Mouse (Mus musculus) heart, postnatal 0 days (tissue): Measurements from ENCODE around the gene Ptprn2. TPM values are rescaled to one million over a fixed set of nuclear protein-coding genes. Genes with fewer than 3 reads are reported as not detected.

ENCODE experiments used
- ATAC-seq: fragments of 200-750 bp; cut with Nextera tagmentation; 2 replicates; pipeline ENCODE4 v1.8.0; 2017; ENCODE audit warnings: low read depth, moderate number of reproducible peaks, moderate library complexity; ENCODE audit not compliant: insufficient read depth
- DNase-seq: peaks from one replicate; pipeline ENCODE4 v3.0.0-alpha.2; 2016; ENCODE audit warnings: low spot score
- H3K27ac ChIP-seq: fragments of 300-500 bp; sonication (generic); 2 replicates; pipeline ENCODE4 v1.5.1; 2014; ENCODE audit warnings: low read depth, mild to moderate bottlenecking
- H3K27me3 ChIP-seq: fragments of 300-500 bp; sonication (generic); 2 replicates; pipeline ENCODE4 v1.6.1; 2014; ENCODE audit warnings: low read length, mixed read lengths; ENCODE audit not compliant: control insufficient read depth, insufficient read depth
- H3K36me3 ChIP-seq: fragments of 300-500 bp; sonication (generic); replicated peaks from 2 replicates; pipeline ENCODE4 v1.6.1; 2014; ENCODE audit warnings: low read length, mixed read lengths; ENCODE audit not compliant: control insufficient read depth, insufficient read depth
- H3K4me1 ChIP-seq: fragments of 300-500 bp; sonication (generic); 2 replicates; pipeline ENCODE4 v1.6.1; 2014; ENCODE audit warnings: antibody characterized with exemption; ENCODE audit not compliant: control insufficient read depth, insufficient read depth
- H3K4me2 ChIP-seq: fragments of 300-500 bp; sonication (generic); 2 replicates; pipeline ENCODE4 v1.6.1; 2014; ENCODE audit warnings: low read depth, mild to moderate bottlenecking, low read length, moderate library complexity
- H3K4me3 ChIP-seq: fragments of 300-500 bp; sonication (generic); 2 replicates; pipeline ENCODE4 v1.5.1; 2014; ENCODE audit warnings: low read depth, low read length
- H3K9ac ChIP-seq: fragments of 300-500 bp; sonication (generic); replicated peaks from 2 replicates; pipeline ENCODE4 v1.6.1; 2014; ENCODE audit warnings: low read depth, low read length, mixed read lengths
- H3K9me3 ChIP-seq: fragments of 300-500 bp; sonication (generic); replicated peaks from 2 replicates; pipeline ENCODE4 v1.6.1; 2016; ENCODE audit warnings: low read length; ENCODE audit not compliant: control insufficient read depth
- CTCF ChIP-seq: IDR thresholded peaks from 2 replicates; pipeline ENCODE4 v1.5.1; 2016; ENCODE audit warnings: antibody characterized with exemption, control low read depth, low read depth
- EP300 ChIP-seq: IDR thresholded peaks from 2 replicates; pipeline ENCODE4 v1.6.1; 2016; ENCODE audit warnings: antibody characterized with exemption, low read depth
- WGBS: fragments of 180-500 bp; shearing (Covaris S2); extraction: QIAGEN DNeasy Blood & Tissue Kit; methylation state at CpG from one replicate; pipeline ENCODE4 v1.1.7; 2014; 5-methylcytosine and 5-hydroxymethylcytosine counted together
- polyA plus RNA-seq: library from polyadenylated mRNA; unstranded; fragments of >200 nt; fragmentation: Nextera tagmentation; extraction: Ambion mirVana; gene quantifications from 2 replicates; pipeline ENCODE4 v1.2.1, GENCODE M21; 2015
- total RNA-seq: library from RNA; depleted of rRNA; stranded (reverse); fragments of >200 nt; gene quantifications from 2 replicates; pipeline ENCODE4 v1.2.3, GENCODE M21; 2014; ENCODE audit warnings: low replicate concordance

The Ptprn2 gene
- total and polyA plus RNA-seq, 2 experiments from 2014 or later: not detected

GRCm38 (mm10) chr12:117262003-117262402, 776.5 kb downstream of the Ptprn2 start:
- H3K9me3 ChIP-seq: no peaks in the 10 kb centered on the region
- H3K9ac ChIP-seq: no peak overlapping the region
- DNase-seq (no peak), ATAC-seq (no peak)
- no peaks in the 10 kb centered on the region for H3K36me3 ChIP-seq
- no peak overlapping the region for H3K4me3 ChIP-seq
- no peak overlapping the region for H3K27ac ChIP-seq
- 0 out of 2 replicates have a peak, but pooled peaks cover 6% of the 10 kb centered on the region for H3K27me3 ChIP-seq
- no peak for TF ChIP-seq CTCF
- TF ChIP-seq EP300: no peak
- WGBS: 77% methylated on average over 2 of the region's 2 CpGs
- no peak overlapping the region for H3K4me2 ChIP-seq
- peaks cover 5% of the 10 kb centered on the region; the same call in 1 of the 2 replicates for H3K4me1 ChIP-seq

- Histone ChIP-seq H3K9me3 (no peaks in the 10 kb centered on the region), H3K4me3 (no peak overlapping the region), H3K4me1 (peaks cover 5% of the 10 kb centered on the region; the same call in 1 of the 2 replicates), H3K36me3 (no peaks in the 10 kb centered on the region), H3K4me2 (no peak overlapping the region), H3K27me3 (0 out of 2 replicates have a peak, but pooled peaks cover 6% of the 10 kb centered on the region), H3K27ac (no peak overlapping the region), H3K9ac (no peak overlapping the region)
- ATAC-seq (no peak), DNase-seq (no peak)
- TF ChIP-seq CTCF (no peak), EP300 (no peak)
- 83% methylated on average over 2 of the region's 2 CpGs for WGBS
These were observed 777.6 kb downstream of the Ptprn2 start for GRCm38 (mm10) chr12:117263081-117263480.

- H3K27ac ChIP-seq: no peak overlapping the region
- ATAC-seq: no peak
- peaks cover 5% of the 10 kb centered on the region; the same call in 1 of the 2 replicates for H3K4me1 ChIP-seq
- 87% methylated on average over 1 of the region's 1 CpGs for WGBS
- no peaks in the 10 kb centered on the region for H3K9me3 ChIP-seq
- H3K9ac ChIP-seq: no peak overlapping the region
- no peak for DNase-seq
- no peak overlapping the region for H3K4me3 ChIP-seq
- no peaks in the 10 kb centered on the region for H3K36me3 ChIP-seq
- TF ChIP-seq CTCF (no peak), EP300 (no peak)
- H3K27me3 ChIP-seq: 0 out of 2 replicates have a peak, but pooled peaks cover 6% of the 10 kb centered on the region
- no peak overlapping the region for H3K4me2 ChIP-seq
These were observed 779.7 kb downstream of the Ptprn2 start for GRCm38 (mm10) chr12:117265211-117265610.

GRCm38 (mm10) chr12:117268543-117269172, 783.1 kb downstream of the Ptprn2 start:
- Histone ChIP-seq H3K4me2 (no peak overlapping the region), H3K9ac (no peak overlapping the region), H3K27me3 (no peaks in the 10 kb centered on the region), H3K9me3 (no peaks in the 10 kb centered on the region), H3K27ac (no peak overlapping the region), H3K4me1 (peaks cover 5% of the 10 kb centered on the region; the same call in 1 of the 2 replicates), H3K4me3 (no peak overlapping the region), H3K36me3 (no peaks in the 10 kb centered on the region)
- WGBS: 78% methylated on average over 7 of the region's 7 CpGs
- no peak for ATAC-seq
- no peak for TF ChIP-seq CTCF
- no peak for TF ChIP-seq EP300
- DNase-seq: no peak

- H3K27ac ChIP-seq: no peak overlapping the region
- ATAC-seq (no peak), DNase-seq (no peak)
- H3K27me3 ChIP-seq: no peaks in the 10 kb centered on the region
- H3K36me3 ChIP-seq: no peaks in the 10 kb centered on the region
- 76% methylated on average over 4 of the region's 4 CpGs for WGBS
- no peak overlapping the region for H3K9ac ChIP-seq
- peaks cover 5% of the 10 kb centered on the region; the same call in 1 of the 2 replicates for H3K4me1 ChIP-seq
- no peaks in the 10 kb centered on the region for H3K9me3 ChIP-seq
- H3K4me3 ChIP-seq: no peak overlapping the region
- no peak overlapping the region for H3K4me2 ChIP-seq
- TF ChIP-seq EP300 (no peak), CTCF (no peak)
These were observed 783.8 kb downstream of the Ptprn2 start for GRCm38 (mm10) chr12:117269310-117269709.

- Histone ChIP-seq H3K36me3 (no peaks in the 10 kb centered on the region), H3K27ac (no peak overlapping the region), H3K4me1 (peaks cover 5% of the 10 kb centered on the region; the same call in 1 of the 2 replicates), H3K9ac (no peak overlapping the region), H3K4me2 (no peak overlapping the region), H3K9me3 (no peaks in the 10 kb centered on the region), H3K4me3 (no peak overlapping the region), H3K27me3 (no peaks in the 10 kb centered on the region)
- 74% methylated on average over 4 of the region's 4 CpGs for WGBS
- DNase-seq (no peak), ATAC-seq (no peak)
- TF ChIP-seq CTCF: no peak
- TF ChIP-seq EP300: no peak
These were observed 784.7 kb downstream of the Ptprn2 start for GRCm38 (mm10) chr12:117270199-117270598.
